Mouse (Mus musculus) ES-Bruce4 (cell line): Measurements from ENCODE around the gene Olfr960.

Experiments
- CTCF ChIP-seq: IDR thresholded peaks from one replicate; pipeline ENCODE4 v1.8.1; 2011; ENCODE audit warnings: low read depth, low read length
- EP300 ChIP-seq: IDR thresholded peaks from 2 replicates; pipeline ENCODE4 v1.6.1; 2011; ENCODE audit warnings: low read depth, low read length; ENCODE audit not compliant: insufficient read depth
- POLR2A ChIP-seq: IDR thresholded peaks from one replicate; pipeline ENCODE4 v1.8.1; 2011; ENCODE audit warnings: low read length; ENCODE audit not compliant: insufficient read depth

DNA sequence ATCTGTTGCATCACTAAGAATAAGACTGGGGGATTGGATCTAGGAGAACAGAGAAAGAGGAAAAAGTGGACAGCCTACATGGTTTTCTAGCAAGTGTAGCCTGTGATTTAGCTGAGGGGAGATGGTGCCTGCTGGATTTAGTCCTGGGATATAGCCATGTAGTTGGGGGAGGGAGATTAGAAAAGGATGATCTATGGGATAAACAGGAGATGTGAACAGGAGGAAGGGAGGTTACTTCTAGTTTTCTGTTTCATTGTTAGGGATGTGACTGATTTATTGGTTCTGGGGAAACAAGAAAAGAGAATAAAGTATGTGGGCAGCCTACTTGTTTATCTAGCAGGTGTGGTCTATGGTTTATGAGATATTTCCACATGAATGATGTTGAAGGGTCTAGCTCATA lies 12.7 kb upstream of the Olfr960 start:
- TF ChIP-seq POLR2A (no peak), CTCF (no peak), EP300 (no peak)
